Mouse (Mus musculus) embryonic facial prominence, embryonic 14.5 days (tissue): ENCODE results near the gene Clic3. TPM values are rescaled to one million over a fixed set of nuclear protein-coding genes. Genes with fewer than 3 reads are reported as not detected.
A peak's percentile ranks its signal among the peaks of the same experiment; 100 is the strongest.
"Not testable (repeated sequence)": the region's sequence is repeated elsewhere in the genome, so short reads cannot be mapped to it uniquely, and the experiment has no call there.

Experiments
- ATAC-seq: fragments of 200-750 bp; cut with Nextera tagmentation; 2 replicates; pipeline ENCODE4 v1.8.0; 2017; ENCODE audit warnings: low read depth, moderate number of reproducible peaks, moderate TSS enrichment
- DNase-seq: peaks from one replicate; pipeline ENCODE4 v3.0.0-alpha.2; 2015; ENCODE audit warnings: low spot score
- H3K27ac ChIP-seq: fragments of 300-500 bp; sonication (generic); replicated peaks from 2 replicates; pipeline ENCODE4 v1.5.1; 2014; ENCODE audit warnings: low read depth, mild to moderate bottlenecking, low read length, moderate library complexity
- H3K27me3 ChIP-seq: fragments of 300-500 bp; sonication (generic); replicated peaks from 2 replicates; pipeline ENCODE4 v1.6.1; 2014; ENCODE audit warnings: low read length; ENCODE audit not compliant: control insufficient read depth, insufficient read depth
- H3K36me3 ChIP-seq: fragments of 300-500 bp; sonication (generic); 2 replicates; pipeline ENCODE4 v1.6.1; 2014; ENCODE audit warnings: low read length, mixed read lengths; ENCODE audit not compliant: control insufficient read depth, insufficient read depth
- H3K4me1 ChIP-seq: fragments of 300-500 bp; sonication (generic); 2 replicates; pipeline ENCODE4 v1.6.1; 2014; ENCODE audit warnings: antibody characterized with exemption, low read length; ENCODE audit not compliant: control insufficient read depth, insufficient read depth
- H3K4me2 ChIP-seq: fragments of 300-500 bp; sonication (generic); 2 replicates; pipeline ENCODE4 v1.6.1; 2014; ENCODE audit warnings: low read depth, mild to moderate bottlenecking, low read length, moderate library complexity, mixed read lengths
- H3K4me3 ChIP-seq: fragments of 300-500 bp; sonication (generic); 2 replicates; pipeline ENCODE4 v1.5.1; 2014; ENCODE audit warnings: low read depth, mild to moderate bottlenecking, low read length
- H3K9ac ChIP-seq: fragments of 300-500 bp; sonication (generic); 2 replicates; pipeline ENCODE4 v1.6.1; 2014; ENCODE audit warnings: low read depth, mild to moderate bottlenecking, low read length, moderate library complexity, mixed read lengths
- H3K9me3 ChIP-seq: fragments of 300-500 bp; sonication (generic); 2 replicates; pipeline ENCODE4 v1.6.1; 2016; ENCODE audit warnings: low read length; ENCODE audit not compliant: control insufficient read depth
- WGBS: fragments of 180-500 bp; shearing (Covaris S2); extraction: QIAGEN DNeasy Blood & Tissue Kit; methylation state at CpG from one replicate; pipeline ENCODE4 v1.1.7; 2014; 5-methylcytosine and 5-hydroxymethylcytosine counted together
- polyA plus RNA-seq: library from polyadenylated mRNA; unstranded; fragments of >200 nt; fragmentation: Nextera tagmentation; extraction: Ambion mirVana; gene quantifications from 2 replicates; pipeline ENCODE4 v1.2.1, GENCODE M21; 2014

Gene Clic3
- polyA plus RNA-seq: 11.2 and 22.7 TPM in 2 replicates

- no peaks in the 10 kb centered on the region for H3K36me3 ChIP-seq
- H3K4me3 ChIP-seq: no peak within 1 kb of the TSS
- H3K9ac ChIP-seq: no peak within 1 kb of the TSS
- no peak within 1 kb of the TSS for H3K27ac ChIP-seq
- 59% methylated on average over 14 of the region's 14 CpGs for WGBS
- no peak within 1 kb of the TSS for H3K4me2 ChIP-seq
- ATAC-seq (no peak), DNase-seq (peak; percentile 17)
- peaks cover 10% of the 10 kb centered on the region; the same call in 1 of the 2 replicates for H3K4me1 ChIP-seq
- H3K9me3 ChIP-seq: no peaks in the 10 kb centered on the region
- no peaks in the 10 kb centered on the region for H3K27me3 ChIP-seq
Measured at GRCm38 (mm10) chr2:25456205-25456953, at the start of gene Clic3. Gene Clic3 (plus strand): TSS chr2:25456838.

- Histone ChIP-seq H3K9ac (no peak overlapping the region), H3K4me1 (no peaks in the 10 kb centered on the region), H3K9me3 (no peaks in the 10 kb centered on the region), H3K27me3 (no peaks in the 10 kb centered on the region), H3K4me3 (no peak overlapping the region), H3K27ac (no peak overlapping the region), H3K36me3 (0 out of 2 replicates have a peak, but pooled peaks cover 5% of the 10 kb centered on the region), H3K4me2 (no peak overlapping the region)
- DNase-seq (no peak), ATAC-seq (no peak)
- WGBS: 83% methylated on average over 9 of the region's 10 CpGs
Measured at GRCm38 (mm10) chr2:25408908-25409307, 47.7 kb upstream of the Clic3 start.

- not testable (repeated sequence) for H3K36me3 ChIP-seq
Measured at GRCm38 (mm10) chr2:25413436-25413835, 43.2 kb upstream of the Clic3 start.

GRCm38 (mm10) chr2:25417426-25417825 lies 39.2 kb upstream of the Clic3 start:
- no peaks in the 10 kb centered on the region for H3K4me1 ChIP-seq
- no peaks in the 10 kb centered on the region for H3K9me3 ChIP-seq
- no peak overlapping the region for H3K4me2 ChIP-seq
- no peaks in the 10 kb centered on the region for H3K36me3 ChIP-seq
- H3K9ac ChIP-seq: no peak overlapping the region
- WGBS: 26% methylated on average over 3 of the region's 3 CpGs
- DNase-seq: no peak
- ATAC-seq: no peak
- no peak overlapping the region for H3K27ac ChIP-seq
- H3K4me3 ChIP-seq: no peak overlapping the region
- peaks cover 1% of the 10 kb centered on the region; the same call in 1 of the 2 replicates for H3K27me3 ChIP-seq

More at GRCm38 (mm10) chr2:25413436-25413835, 43.2 kb upstream of the Clic3 start:
- not testable (repeated sequence) for H3K4me1 ChIP-seq, DNase-seq, ATAC-seq, H3K9me3 ChIP-seq, H3K4me3 ChIP-seq, H3K4me2 ChIP-seq, H3K27ac ChIP-seq, H3K9ac ChIP-seq, H3K27me3 ChIP-seq

- no peaks in the 10 kb centered on the region for H3K4me1 ChIP-seq
- H3K9ac ChIP-seq: no peak overlapping the region
- H3K4me3 ChIP-seq: no peak overlapping the region
- no peak overlapping the region for H3K27ac ChIP-seq
- DNase-seq (peak; percentile 64), ATAC-seq (peak; percentile 53; the same call in 1 of the 2 replicates)
- H3K4me2 ChIP-seq: no peak overlapping the region
- no peaks in the 10 kb centered on the region for H3K9me3 ChIP-seq
- 18% methylated on average over 3 of the region's 3 CpGs for WGBS
- H3K27me3 ChIP-seq: peaks cover 25% of the 10 kb centered on the region
- H3K36me3 ChIP-seq: no peaks in the 10 kb centered on the region
Measured at GRCm38 (mm10) chr2:25421896-25422295, 34.7 kb upstream of the Clic3 start.

- H3K4me2 ChIP-seq: no peak within 1 kb of the TSS
- no peaks in the 10 kb centered on the region for H3K9me3 ChIP-seq
- no peaks in the 10 kb centered on the region for H3K36me3 ChIP-seq
- H3K27me3 ChIP-seq: peaks cover 25% of the 10 kb centered on the region
- no peak within 1 kb of the TSS for H3K27ac ChIP-seq
- ATAC-seq: no peak
- no peaks in the 10 kb centered on the region for H3K4me1 ChIP-seq
- H3K4me3 ChIP-seq: no peak within 1 kb of the TSS
- no peak within 1 kb of the TSS for H3K9ac ChIP-seq
- DNase-seq: no peak
- WGBS: 56% methylated on average over 17 of the region's 17 CpGs
Measured at GRCm38 (mm10) chr2:25422587-25423410, 33.8 kb upstream of the Clic3 start, which contains the start of gene Fut7. Gene Fut7 (plus strand): TSS chr2:25423267.

- no peak overlapping the region for H3K4me3 ChIP-seq
- H3K27me3 ChIP-seq: peaks cover 25% of the 10 kb centered on the region
- no peak overlapping the region for H3K9ac ChIP-seq
- H3K36me3 ChIP-seq: no peaks in the 10 kb centered on the region
- no peak overlapping the region for H3K4me2 ChIP-seq
- H3K4me1 ChIP-seq: no peaks in the 10 kb centered on the region
- no peak for ATAC-seq
- no peaks in the 10 kb centered on the region for H3K9me3 ChIP-seq
- no peak overlapping the region for H3K27ac ChIP-seq
- DNase-seq: no peak
- WGBS: 29% methylated on average over 1 of the region's 1 CpGs
Measured at GRCm38 (mm10) chr2:25423626-25424025, 33.0 kb upstream of the Clic3 start.

GRCm38 (mm10) chr2:25425481-25425880 lies 31.2 kb upstream of the Clic3 start:
- ATAC-seq (no peak), DNase-seq (no peak)
- H3K36me3 ChIP-seq: no peaks in the 10 kb centered on the region
- H3K9me3 ChIP-seq: no peaks in the 10 kb centered on the region
- H3K4me3 ChIP-seq: no peak overlapping the region
- no peak overlapping the region for H3K9ac ChIP-seq
- H3K27ac ChIP-seq: no peak overlapping the region
- no peak overlapping the region for H3K4me2 ChIP-seq
- no peaks in the 10 kb centered on the region for H3K4me1 ChIP-seq
- H3K27me3 ChIP-seq: peaks cover 25% of the 10 kb centered on the region
- WGBS: 50% methylated on average over 27 of the region's 27 CpGs
